Mouse (Mus musculus): ENCODE data around the gene Il16. TPM values are rescaled to one million over a fixed set of nuclear protein-coding genes. Genes with fewer than 3 reads are reported as not detected.

The Il16 gene
- polyA plus RNA-seq, 1 experiment: not detected

GRCm38 (mm10) chr7:83682640-83683274 lies 62.8 kb downstream of the Il16 start:
- Histone ChIP-seq H3K27me3 (ENCODE audit: control insufficient read depth, insufficient read depth, low read length, poor library complexity, severe bottlenecking) (no peaks in the 10 kb centered on the region), H3K9ac (ENCODE audit: low read depth, poor library complexity, severe bottlenecking) (no peak overlapping the region), H3K27ac (ENCODE audit: insufficient read depth, low read length) (no peak overlapping the region), H3K4me3 (ENCODE audit: low read depth, low read length) (no peak overlapping the region), H3K36me3 (ENCODE audit: control insufficient read depth, insufficient read depth, low read length, poor library complexity, severe bottlenecking) (no peaks in the 10 kb centered on the region), H3K9me3 (replicated peaks; ENCODE audit: control insufficient read depth, insufficient read depth, low read length, poor library complexity, severe bottlenecking) (no peaks in the 10 kb centered on the region), H3K4me1 (ENCODE audit: control insufficient read depth, insufficient read depth, low read length) (no peaks in the 10 kb centered on the region)
- TF ChIP-seq CTCF (IDR thresholded peaks at IDR 0.05; ENCODE audit: low read depth, low read length) (no peak), EP300 (IDR thresholded peaks at IDR 0.05; ENCODE audit: insufficient read depth, low read depth, low read length) (no peak), POLR2A (IDR thresholded peaks at IDR 0.05; ENCODE audit: insufficient read depth, low read length) (no peak)

DNA sequence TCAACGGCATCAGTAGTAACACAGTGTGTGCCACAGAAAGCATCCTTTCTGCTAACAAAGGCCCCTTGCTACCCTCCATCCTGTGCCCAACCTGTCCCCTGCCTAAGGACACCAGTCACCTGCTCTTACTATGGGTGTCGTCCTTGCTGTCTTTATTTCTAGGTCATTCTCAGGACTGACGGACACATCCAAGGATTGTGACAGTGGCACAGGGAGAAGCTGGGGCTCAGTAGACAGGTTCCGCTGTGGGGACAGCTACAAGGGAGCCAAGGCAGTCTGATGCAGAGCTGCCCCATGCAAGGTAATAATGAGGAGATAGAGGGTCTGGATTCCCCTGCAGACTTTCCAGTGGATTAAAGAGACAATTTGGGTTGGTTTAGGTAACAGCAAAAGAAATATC lies 67.0 kb downstream of the Il16 start:
- H3K27me3 ChIP-seq (ENCODE audit: control insufficient read depth, insufficient read depth, low read length, poor library complexity, severe bottlenecking): no peaks in the 10 kb centered on the region; the same call in 1 of the 2 replicates
- no peak overlapping the region for H3K9ac ChIP-seq (ENCODE audit: low read depth, poor library complexity, severe bottlenecking)
- H3K4me3 ChIP-seq (ENCODE audit: low read depth, low read length): no peak overlapping the region
- no peaks in the 10 kb centered on the region for H3K9me3 ChIP-seq (replicated peaks; ENCODE audit: control insufficient read depth, insufficient read depth, low read length, poor library complexity, severe bottlenecking)
- no peak overlapping the region for H3K27ac ChIP-seq (ENCODE audit: insufficient read depth, low read length)
- H3K36me3 ChIP-seq (ENCODE audit: control insufficient read depth, insufficient read depth, low read length, poor library complexity, severe bottlenecking): no peaks in the 10 kb centered on the region
- no peaks in the 10 kb centered on the region for H3K4me1 ChIP-seq (ENCODE audit: control insufficient read depth, insufficient read depth, low read length)
- no peak for TF ChIP-seq POLR2A (IDR thresholded peaks at IDR 0.05; ENCODE audit: insufficient read depth, low read length)
- TF ChIP-seq CTCF (IDR thresholded peaks at IDR 0.05; ENCODE audit: low read depth, low read length): no peak
- TF ChIP-seq EP300 (IDR thresholded peaks at IDR 0.05; ENCODE audit: insufficient read depth, low read depth, low read length): no peak

DNA sequence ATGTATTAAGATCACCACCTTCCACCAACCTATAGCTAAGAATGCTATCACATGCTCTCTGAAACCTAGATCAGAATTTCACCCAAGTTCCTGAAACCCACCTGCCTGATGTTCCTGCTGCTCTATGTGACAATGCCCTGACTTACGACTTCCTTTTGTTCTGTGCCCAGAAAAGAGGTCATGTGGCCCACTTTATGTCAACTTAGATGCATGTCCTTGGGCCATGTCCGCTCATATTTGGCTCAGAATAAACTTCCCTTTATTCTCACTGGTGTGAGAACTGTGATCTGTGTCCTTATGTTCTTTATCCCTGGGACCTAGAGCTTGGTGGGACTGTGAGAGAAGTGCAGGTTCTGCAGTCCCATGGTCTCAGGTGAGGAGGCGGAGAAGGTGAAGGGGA lies 68.2 kb downstream of the Il16 start:
- Histone ChIP-seq H3K27me3 (ENCODE audit: control insufficient read depth, insufficient read depth, low read length, poor library complexity, severe bottlenecking) (no peaks in the 10 kb centered on the region; the same call in 1 of the 2 replicates), H3K9me3 (replicated peaks; ENCODE audit: control insufficient read depth, insufficient read depth, low read length, poor library complexity, severe bottlenecking) (no peaks in the 10 kb centered on the region), H3K36me3 (ENCODE audit: control insufficient read depth, insufficient read depth, low read length, poor library complexity, severe bottlenecking) (no peaks in the 10 kb centered on the region), H3K4me3 (ENCODE audit: low read depth, low read length) (no peak overlapping the region), H3K9ac (ENCODE audit: low read depth, poor library complexity, severe bottlenecking) (no peak overlapping the region), H3K27ac (ENCODE audit: insufficient read depth, low read length) (no peak overlapping the region), H3K4me1 (ENCODE audit: control insufficient read depth, insufficient read depth, low read length) (no peaks in the 10 kb centered on the region)
- TF ChIP-seq POLR2A (IDR thresholded peaks at IDR 0.05; ENCODE audit: insufficient read depth, low read length) (no peak), EP300 (IDR thresholded peaks at IDR 0.05; ENCODE audit: insufficient read depth, low read depth, low read length) (no peak), CTCF (IDR thresholded peaks at IDR 0.05; ENCODE audit: low read depth, low read length) (no peak)

- no peak for TF ChIP-seq POLR2A (IDR thresholded peaks at IDR 0.05; ENCODE audit: insufficient read depth, low read length)
- TF ChIP-seq EP300 (IDR thresholded peaks at IDR 0.05; ENCODE audit: insufficient read depth, low read depth, low read length): no peak
- TF ChIP-seq CTCF (IDR thresholded peaks at IDR 0.05; ENCODE audit: low read depth, low read length): peak; percentile 78
- H3K9me3 ChIP-seq (replicated peaks; ENCODE audit: control insufficient read depth, insufficient read depth, low read length, poor library complexity, severe bottlenecking): no peaks in the 10 kb centered on the region
- no peaks in the 10 kb centered on the region for H3K4me1 ChIP-seq (ENCODE audit: control insufficient read depth, insufficient read depth, low read length)
- H3K27ac ChIP-seq (ENCODE audit: insufficient read depth, low read length): no peak overlapping the region
- H3K4me3 ChIP-seq (ENCODE audit: low read depth, low read length): no peak overlapping the region
- H3K27me3 ChIP-seq (ENCODE audit: control insufficient read depth, insufficient read depth, low read length, poor library complexity, severe bottlenecking): no peaks in the 10 kb centered on the region; the same call in 1 of the 2 replicates
- no peaks in the 10 kb centered on the region for H3K36me3 ChIP-seq (ENCODE audit: control insufficient read depth, insufficient read depth, low read length, poor library complexity, severe bottlenecking)
- H3K9ac ChIP-seq (ENCODE audit: low read depth, poor library complexity, severe bottlenecking): no peak overlapping the region
These were observed 69.8 kb downstream of the Il16 start for GRCm38 (mm10) chr7:83675545-83676254.

DNA sequence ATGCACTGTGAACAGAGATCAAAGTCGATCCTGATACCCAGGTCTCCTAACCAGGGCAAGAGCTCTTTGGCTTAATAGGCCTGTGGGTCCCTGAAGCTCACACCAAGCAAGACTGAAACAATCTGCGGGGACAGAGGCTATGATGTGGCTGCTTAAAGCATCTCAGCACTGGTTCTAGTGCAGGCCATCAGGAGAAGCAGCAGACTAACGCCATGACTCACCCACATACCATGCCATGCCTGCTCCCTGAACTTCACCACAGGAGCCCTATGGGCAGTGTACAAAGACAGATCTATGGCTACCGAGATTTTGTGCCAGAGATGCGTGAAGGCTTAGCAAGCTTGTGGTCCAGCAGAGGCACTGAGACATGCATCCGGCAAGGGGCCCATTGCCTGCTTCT lies 74.0 kb downstream of the Il16 start:
- H3K4me1 ChIP-seq (ENCODE audit: control insufficient read depth, insufficient read depth, low read length): no peaks in the 10 kb centered on the region
- H3K27ac ChIP-seq (ENCODE audit: insufficient read depth, low read length): no peak overlapping the region
- no peaks in the 10 kb centered on the region; the same call in 1 of the 2 replicates for H3K27me3 ChIP-seq (ENCODE audit: control insufficient read depth, insufficient read depth, low read length, poor library complexity, severe bottlenecking)
- no peak overlapping the region for H3K4me3 ChIP-seq (ENCODE audit: low read depth, low read length)
- H3K36me3 ChIP-seq (ENCODE audit: control insufficient read depth, insufficient read depth, low read length, poor library complexity, severe bottlenecking): no peaks in the 10 kb centered on the region
- H3K9ac ChIP-seq (ENCODE audit: low read depth, poor library complexity, severe bottlenecking): no peak overlapping the region
- TF ChIP-seq CTCF (IDR thresholded peaks at IDR 0.05; ENCODE audit: low read depth, low read length) (no peak), EP300 (IDR thresholded peaks at IDR 0.05; ENCODE audit: insufficient read depth, low read depth, low read length) (no peak), POLR2A (IDR thresholded peaks at IDR 0.05; ENCODE audit: insufficient read depth, low read length) (no peak)
- no peaks in the 10 kb centered on the region for H3K9me3 ChIP-seq (replicated peaks; ENCODE audit: control insufficient read depth, insufficient read depth, low read length, poor library complexity, severe bottlenecking)

DNA sequence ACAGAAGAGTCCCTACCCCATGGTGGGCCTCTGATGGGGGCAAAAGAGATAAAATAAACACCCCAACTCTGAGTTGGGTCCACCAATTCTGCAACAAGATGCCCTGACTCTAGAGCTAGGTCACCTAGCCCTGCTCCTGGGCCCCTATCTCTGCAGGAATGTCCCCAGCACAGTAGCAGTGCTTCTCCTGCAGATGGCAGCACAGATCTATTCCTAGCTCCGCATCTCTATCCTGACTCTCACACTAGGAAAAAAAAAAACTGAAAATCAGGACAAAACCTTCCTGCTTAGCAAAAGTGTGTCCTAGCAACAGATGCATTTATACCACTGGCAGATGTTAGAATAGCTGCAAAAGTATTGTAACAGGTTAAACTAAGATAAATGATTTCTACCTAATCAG lies 76.8 kb downstream of the Il16 start:
- TF ChIP-seq CTCF (IDR thresholded peaks at IDR 0.05; ENCODE audit: low read depth, low read length): peak; percentile 61
- TF ChIP-seq POLR2A (IDR thresholded peaks at IDR 0.05; ENCODE audit: insufficient read depth, low read length): no peak
- no peak for TF ChIP-seq EP300 (IDR thresholded peaks at IDR 0.05; ENCODE audit: insufficient read depth, low read depth, low read length)
- Histone ChIP-seq H3K27me3 (ENCODE audit: control insufficient read depth, insufficient read depth, low read length, poor library complexity, severe bottlenecking) (no peaks in the 10 kb centered on the region; the same call in 1 of the 2 replicates), H3K4me1 (ENCODE audit: control insufficient read depth, insufficient read depth, low read length) (no peaks in the 10 kb centered on the region), H3K27ac (ENCODE audit: insufficient read depth, low read length) (no peak overlapping the region), H3K9me3 (replicated peaks; ENCODE audit: control insufficient read depth, insufficient read depth, low read length, poor library complexity, severe bottlenecking) (no peaks in the 10 kb centered on the region), H3K36me3 (ENCODE audit: control insufficient read depth, insufficient read depth, low read length, poor library complexity, severe bottlenecking) (no peaks in the 10 kb centered on the region), H3K9ac (ENCODE audit: low read depth, poor library complexity, severe bottlenecking) (no peak overlapping the region), H3K4me3 (ENCODE audit: low read depth, low read length) (no peak overlapping the region)
